Mouse (Mus musculus) megakaryocyte, embryonic 14.5 days (primary cell): ENCODE results near the gene Rab40c.

Experiments used
- FLI1 ChIP-seq: IDR thresholded peaks from 2 replicates; pipeline ENCODE4 v1.6.1; 2012; ENCODE audit warnings: low read length, inconsistent platforms, mixed read lengths
- GATA1 ChIP-seq: IDR thresholded peaks from 3 replicates; pipeline ENCODE4 v1.6.1; 2012; ENCODE audit warnings: mixed read lengths, low read length, inconsistent platforms, borderline replicate concordance

GRCm38 (mm10) chr17:25876347-25876915, 43.1 kb downstream of the Rab40c start:
- TF ChIP-seq GATA1 = no peak
- TF ChIP-seq FLI1 = no peak
